Mouse (Mus musculus) neural tube, embryonic 13.5 days (tissue): Measurements from ENCODE around the gene Wbp2nl. TPM values are rescaled to one million over a fixed set of nuclear protein-coding genes. Genes with fewer than 3 reads are reported as not detected.

Source experiments
- ATAC-seq: fragments of 200-750 bp; cut with Nextera tagmentation; 2 replicates; pipeline ENCODE4 v1.8.0; 2017; ENCODE audit warnings: low read depth, mild to moderate bottlenecking, moderate TSS enrichment, moderate library complexity
- H3K27ac ChIP-seq: fragments of 300-500 bp; sonication (generic); replicated peaks from 2 replicates; pipeline ENCODE4 v1.5.1; 2015; ENCODE audit warnings: moderate library complexity, mild to moderate bottlenecking, inconsistent platforms
- H3K27me3 ChIP-seq: fragments of 300-500 bp; sonication (generic); 2 replicates; pipeline ENCODE4 v1.6.1; 2015; ENCODE audit warnings: mild to moderate bottlenecking, inconsistent platforms
- H3K36me3 ChIP-seq: fragments of 300-500 bp; sonication (generic); 2 replicates; pipeline ENCODE4 v1.6.1; 2015; ENCODE audit warnings: mild to moderate bottlenecking, inconsistent platforms
- H3K4me1 ChIP-seq: fragments of 300-500 bp; sonication (generic); replicated peaks from 2 replicates; pipeline ENCODE4 v1.6.1; 2015; ENCODE audit warnings: inconsistent platforms
- H3K4me2 ChIP-seq: fragments of 300-500 bp; sonication (generic); 2 replicates; pipeline ENCODE4 v1.6.1; 2015; ENCODE audit warnings: inconsistent platforms, mild to moderate bottlenecking, moderate library complexity
- H3K4me3 ChIP-seq: fragments of 300-500 bp; sonication (generic); 2 replicates; pipeline ENCODE4 v1.5.1; 2015; ENCODE audit warnings: mild to moderate bottlenecking, inconsistent platforms
- H3K9ac ChIP-seq: fragments of 300-500 bp; sonication (generic); 2 replicates; pipeline ENCODE4 v1.6.1; 2015; ENCODE audit warnings: moderate library complexity, mild to moderate bottlenecking, inconsistent platforms
- H3K9me3 ChIP-seq: fragments of 300-500 bp; sonication (generic); 2 replicates; pipeline ENCODE4 v1.6.1; 2016; ENCODE audit warnings: inconsistent platforms
- WGBS: fragments of 180-500 bp; shearing (Covaris S2); methylation state at CpG from one replicate; pipeline ENCODE4 v1.1.7; 2015; 5-methylcytosine and 5-hydroxymethylcytosine counted together
- polyA plus RNA-seq: library from polyadenylated mRNA; unstranded; fragments of >200 nt; fragmentation: Nextera tagmentation; extraction: Ambion mirVana; gene quantifications from 2 replicates; pipeline ENCODE4 v1.2.1, GENCODE M21; 2015

Wbp2nl gene
- polyA plus RNA-seq, 1 experiment from 2014 or later: not detected

DNA sequence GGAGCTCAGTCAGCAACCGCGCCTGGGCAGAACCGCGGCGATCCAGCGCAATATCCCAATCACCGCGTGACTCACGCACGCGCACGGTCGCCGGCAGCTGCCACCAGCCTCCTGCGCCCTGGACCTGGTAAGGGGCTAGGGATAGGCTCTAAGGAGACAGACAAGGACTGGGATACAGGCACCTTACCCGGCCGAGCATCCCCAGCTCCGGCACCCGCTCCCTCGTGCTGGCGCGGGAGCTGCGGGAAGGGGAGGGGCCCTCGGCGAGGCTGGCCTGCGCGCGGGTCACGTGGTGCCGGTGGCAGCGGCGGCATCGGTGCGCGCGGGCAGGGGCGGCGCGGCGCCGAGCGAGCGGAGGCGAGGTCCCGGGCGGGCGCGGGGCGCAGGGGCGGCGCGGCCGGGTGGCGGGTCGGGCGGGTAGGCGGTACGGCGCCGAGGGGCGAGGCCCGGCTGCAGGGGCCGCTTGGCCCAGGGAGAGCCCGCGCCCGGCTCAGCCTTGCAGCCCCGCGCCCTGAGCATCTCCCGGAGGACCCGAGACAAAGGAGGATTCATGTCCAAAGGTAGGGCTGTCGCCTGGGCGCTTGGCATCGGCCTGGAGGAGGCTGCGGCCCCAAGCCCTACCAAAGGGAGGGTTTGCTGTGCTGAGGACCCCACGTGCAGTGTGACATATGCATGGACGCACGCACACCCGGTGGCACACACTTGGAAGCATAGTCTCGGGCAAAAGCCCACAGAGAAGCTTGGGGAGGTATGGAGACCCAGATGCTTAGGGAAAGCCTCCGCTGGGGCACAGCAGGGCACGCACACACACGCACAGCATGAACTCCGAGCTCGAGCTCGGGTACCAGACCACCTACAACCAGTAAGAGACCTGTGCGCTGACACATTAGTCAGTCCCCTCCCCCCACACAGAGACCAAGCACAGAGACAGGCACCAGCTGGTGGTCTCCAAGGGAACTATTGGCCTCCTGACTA, 23.5 kb upstream of the Wbp2nl start:
- Histone ChIP-seq H3K4me1 (peaks cover 55% of the 10 kb centered on the region), H3K4me2 (peak overlapping the region; percentile 85), H3K9me3 (no peaks in the 10 kb centered on the region), H3K36me3 (peaks cover 21% of the 10 kb centered on the region), H3K4me3 (peak overlapping the region; percentile 86), H3K27ac (peak overlapping the region; percentile 99), H3K9ac (peak overlapping the region; percentile 97), H3K27me3 (peaks cover 16% of the 10 kb centered on the region)
- ATAC-seq: peak; percentile 78
- WGBS: under 1% methylated on average over 80 of the region's 86 CpGs

DNA sequence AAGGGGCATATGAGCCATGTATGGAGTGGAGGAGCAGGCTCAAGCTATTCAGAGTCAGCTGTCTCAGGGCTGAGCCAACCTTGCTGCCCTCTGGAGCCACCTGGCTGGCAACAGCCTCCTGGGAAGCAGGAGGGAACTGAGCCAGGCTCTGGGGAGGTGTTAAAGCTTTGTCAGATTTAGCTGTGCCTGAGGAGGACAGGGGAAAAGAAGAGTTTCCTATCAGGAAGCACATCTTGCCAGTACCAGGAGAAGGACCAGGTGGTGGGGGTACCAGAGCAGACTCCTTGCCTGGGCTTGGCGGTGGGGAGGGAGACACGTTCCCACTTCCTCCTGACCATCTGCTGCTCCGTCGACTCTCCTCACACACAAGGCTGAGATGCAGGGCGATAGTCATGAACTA, 21.2 kb upstream of the Wbp2nl start:
- Histone ChIP-seq H3K27ac (no peak overlapping the region; the same call in 1 of the 2 replicates), H3K4me2 (peak overlapping the region; percentile 85), H3K27me3 (peaks cover 12% of the 10 kb centered on the region), H3K9ac (peak overlapping the region; percentile 97), H3K4me1 (peaks cover 38% of the 10 kb centered on the region), H3K36me3 (peaks cover 42% of the 10 kb centered on the region), H3K9me3 (no peaks in the 10 kb centered on the region), H3K4me3 (peak overlapping the region; percentile 86)
- ATAC-seq: no peak
- WGBS: 62% methylated on average over 5 of the region's 5 CpGs

DNA sequence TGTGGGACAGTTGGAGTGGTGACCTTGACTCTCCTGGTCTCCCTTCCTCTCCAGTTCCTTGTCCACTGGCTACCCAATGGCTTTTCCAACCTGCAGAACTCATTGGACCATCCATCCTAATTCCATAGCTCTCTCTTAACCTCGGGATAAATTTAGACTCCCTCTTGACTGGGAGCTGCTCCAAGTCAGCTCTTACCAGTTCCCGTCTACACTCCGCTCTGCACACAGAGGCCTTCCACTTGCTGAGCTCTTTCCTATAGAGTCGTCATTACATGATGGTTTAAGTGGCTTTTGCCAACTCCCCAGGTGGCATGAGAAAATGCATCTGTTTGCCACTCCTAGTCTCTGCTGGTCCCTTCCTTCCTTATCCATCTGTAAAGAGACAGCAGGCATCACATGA, 18.1 kb upstream of the Wbp2nl start:
- H3K4me1 ChIP-seq: peaks cover 26% of the 10 kb centered on the region
- peaks cover 72% of the 10 kb centered on the region for H3K36me3 ChIP-seq
- H3K4me2 ChIP-seq: no peak overlapping the region
- no peak overlapping the region for H3K27ac ChIP-seq
- H3K27me3 ChIP-seq: no peaks in the 10 kb centered on the region
- H3K9ac ChIP-seq: no peak overlapping the region
- ATAC-seq: no peak
- H3K4me3 ChIP-seq: no peak overlapping the region
- H3K9me3 ChIP-seq: no peaks in the 10 kb centered on the region
- 81% methylated on average over 4 of the region's 4 CpGs for WGBS

DNA sequence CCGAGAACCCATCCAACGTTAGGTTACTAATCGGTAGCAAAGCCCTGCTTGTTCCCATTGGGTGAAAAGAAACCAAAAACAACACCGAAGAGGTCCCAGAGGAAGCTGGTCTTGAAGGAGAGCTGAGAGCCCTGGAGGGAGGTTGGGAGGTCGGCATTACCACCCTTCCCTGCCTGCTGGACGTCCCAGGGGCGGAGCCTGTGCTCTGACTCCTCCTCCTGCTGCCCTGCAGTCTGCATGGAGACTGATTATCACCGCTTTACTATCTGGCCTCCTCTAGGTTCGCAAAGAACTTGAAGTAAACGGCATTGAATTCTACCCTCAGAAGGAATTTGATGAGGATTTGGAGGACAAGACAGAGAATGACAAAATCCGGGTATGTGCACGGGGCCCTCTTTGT, 12.6 kb upstream of the Wbp2nl start:
- H3K9me3 ChIP-seq: no peaks in the 10 kb centered on the region
- ATAC-seq: no peak
- no peak overlapping the region for H3K4me2 ChIP-seq
- H3K4me1 ChIP-seq: no peaks in the 10 kb centered on the region
- peaks cover 96% of the 10 kb centered on the region for H3K36me3 ChIP-seq
- 73% methylated on average over 12 of the region's 12 CpGs for WGBS
- no peak overlapping the region for H3K9ac ChIP-seq
- no peak overlapping the region for H3K27ac ChIP-seq
- H3K27me3 ChIP-seq: no peaks in the 10 kb centered on the region
- no peak overlapping the region for H3K4me3 ChIP-seq

DNA sequence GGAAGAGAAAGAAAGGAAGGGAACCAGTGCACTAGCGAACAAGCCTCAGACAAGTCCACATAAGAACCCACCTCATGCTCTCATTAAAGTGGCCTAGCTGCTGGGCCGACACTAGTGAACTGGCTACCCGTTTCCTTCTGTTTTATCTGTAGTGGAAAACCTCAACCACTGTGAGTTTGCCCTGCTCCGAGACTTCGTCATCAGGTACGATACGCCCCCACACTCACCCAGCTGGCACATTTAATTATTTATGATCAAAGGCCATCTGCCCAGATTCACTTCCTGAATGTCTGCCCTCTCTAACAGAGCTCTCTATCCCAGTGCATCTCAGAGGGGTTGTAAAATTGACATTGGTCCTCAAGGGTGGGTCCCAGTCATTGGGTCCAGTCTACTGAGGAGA, 8.5 kb upstream of the Wbp2nl start:
- no peak overlapping the region for H3K27ac ChIP-seq
- H3K4me1 ChIP-seq: peaks cover 28% of the 10 kb centered on the region
- no peaks in the 10 kb centered on the region for H3K9me3 ChIP-seq
- no peak overlapping the region for H3K4me2 ChIP-seq
- WGBS: 70% methylated on average over 7 of the region's 7 CpGs
- H3K27me3 ChIP-seq: no peaks in the 10 kb centered on the region
- no peak overlapping the region for H3K9ac ChIP-seq
- H3K4me3 ChIP-seq: no peak overlapping the region
- no peak for ATAC-seq
- H3K36me3 ChIP-seq: peaks cover 78% of the 10 kb centered on the region

DNA sequence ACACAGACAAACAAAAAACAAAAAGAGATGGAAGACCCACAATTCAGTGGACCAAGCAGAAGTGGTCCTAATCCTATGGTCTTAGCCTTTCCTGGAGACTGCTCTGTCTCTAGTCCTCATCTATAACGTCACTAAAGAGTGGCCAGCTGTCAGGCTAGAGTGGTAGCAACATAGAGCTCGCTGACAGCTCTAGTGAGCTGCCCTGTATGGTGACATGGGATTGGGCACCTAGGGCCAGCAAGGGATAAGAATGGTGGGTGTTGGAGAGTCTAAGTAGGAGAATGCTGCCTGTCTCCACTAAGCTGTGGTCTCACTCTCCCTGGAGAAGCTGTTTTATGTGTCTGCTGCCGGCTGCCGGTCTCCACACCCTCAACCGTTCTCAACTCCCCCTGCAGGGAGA, 5.9 kb upstream of the Wbp2nl start:
- Histone ChIP-seq H3K27me3 (no peaks in the 10 kb centered on the region), H3K9ac (peak overlapping the region; percentile 38; the same call in 1 of the 2 replicates), H3K9me3 (no peaks in the 10 kb centered on the region), H3K4me3 (no peak overlapping the region; the same call in 1 of the 2 replicates), H3K4me1 (peaks cover 28% of the 10 kb centered on the region), H3K36me3 (peaks cover 52% of the 10 kb centered on the region), H3K27ac (peak overlapping the region; percentile 78), H3K4me2 (peak overlapping the region; percentile 33)
- WGBS: 11% methylated on average over 5 of the region's 5 CpGs
- peak; percentile 53 for ATAC-seq

DNA sequence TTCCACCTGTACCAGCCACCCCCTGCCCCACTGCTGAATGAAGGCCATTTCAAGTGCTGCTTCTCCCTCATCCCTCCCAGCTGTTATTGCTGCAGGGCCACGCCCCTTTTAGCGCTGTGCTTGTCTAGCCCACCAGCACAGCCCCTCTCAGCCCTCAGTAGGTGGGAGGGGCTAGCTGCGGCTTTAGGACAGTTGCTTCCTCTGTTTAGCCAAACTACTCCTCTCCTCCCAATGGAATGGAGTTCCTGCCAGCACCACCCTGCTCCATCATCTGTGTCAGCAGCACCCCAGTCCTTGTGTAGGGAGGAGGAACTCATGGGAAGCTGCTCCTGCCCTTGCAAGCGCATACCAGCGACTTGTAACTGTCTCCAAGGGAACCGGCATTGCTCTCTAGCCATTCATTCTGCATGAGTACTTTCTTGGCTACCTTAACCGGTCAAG, 5.5 kb upstream of the Wbp2nl start:
- 1% methylated on average over 7 of the region's 7 CpGs for WGBS
- Histone ChIP-seq H3K4me1 (peaks cover 28% of the 10 kb centered on the region), H3K36me3 (peaks cover 47% of the 10 kb centered on the region), H3K9ac (peak overlapping the region; percentile 38; the same call in 1 of the 2 replicates), H3K27me3 (no peaks in the 10 kb centered on the region), H3K4me2 (peak overlapping the region; percentile 33), H3K9me3 (no peaks in the 10 kb centered on the region), H3K4me3 (no peak overlapping the region; the same call in 1 of the 2 replicates), H3K27ac (peak overlapping the region; percentile 78)
- ATAC-seq: peak; percentile 92

DNA sequence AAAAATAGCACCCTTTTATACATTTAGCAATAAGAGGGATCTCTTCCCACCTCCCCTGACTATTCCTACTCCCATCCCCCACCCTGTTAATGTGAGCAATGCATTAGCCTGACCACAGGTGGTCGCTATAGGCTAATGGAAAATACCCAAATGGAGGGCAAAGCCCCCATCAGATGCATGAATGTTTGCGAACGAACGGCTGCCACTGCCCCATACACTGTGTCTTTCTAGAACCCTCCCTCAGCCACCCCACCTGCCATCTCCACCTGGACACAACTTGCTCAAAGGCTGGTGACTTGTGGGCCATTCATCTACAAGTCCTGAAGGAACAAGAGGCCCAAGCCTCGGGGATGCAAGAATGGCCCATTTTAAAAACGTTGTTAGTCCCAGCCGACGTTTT, 4.7 kb upstream of the Wbp2nl start:
- WGBS: 39% methylated on average over 8 of the region's 8 CpGs
- peak; percentile 38; the same call in 1 of the 2 replicates for ATAC-seq
- H3K27me3 ChIP-seq: no peaks in the 10 kb centered on the region
- H3K9ac ChIP-seq: no peak overlapping the region
- peak overlapping the region; percentile 78 for H3K27ac ChIP-seq
- peaks cover 28% of the 10 kb centered on the region for H3K4me1 ChIP-seq
- H3K4me2 ChIP-seq: no peak overlapping the region
- peaks cover 39% of the 10 kb centered on the region for H3K36me3 ChIP-seq
- no peaks in the 10 kb centered on the region for H3K9me3 ChIP-seq
- H3K4me3 ChIP-seq: no peak overlapping the region

DNA sequence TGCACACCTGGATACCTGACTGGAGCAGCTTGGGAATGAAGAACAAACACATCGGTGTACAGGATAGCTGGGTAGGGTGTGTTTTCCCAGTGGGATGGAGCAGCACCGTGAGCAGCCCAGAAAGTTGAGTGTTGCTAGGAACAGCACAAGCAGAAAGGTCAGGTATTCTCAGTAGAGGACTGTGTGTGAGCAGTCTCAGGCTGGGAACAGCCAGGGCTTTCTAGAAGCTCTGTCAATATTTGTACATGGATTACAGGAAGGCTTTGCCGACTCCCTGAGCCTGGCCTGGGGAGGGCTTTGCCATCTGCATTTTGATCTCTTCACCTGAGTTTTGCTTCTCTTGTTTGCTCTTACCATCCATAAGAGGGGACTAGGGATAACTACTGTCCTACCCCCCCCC, 8.4 kb downstream of the Wbp2nl start:
- Histone ChIP-seq H3K9ac (no peak overlapping the region), H3K9me3 (no peaks in the 10 kb centered on the region), H3K27me3 (no peaks in the 10 kb centered on the region), H3K4me3 (no peak overlapping the region), H3K27ac (no peak overlapping the region), H3K4me1 (no peaks in the 10 kb centered on the region), H3K36me3 (no peaks in the 10 kb centered on the region), H3K4me2 (no peak overlapping the region)
- WGBS: 81% methylated on average over 3 of the region's 3 CpGs
- ATAC-seq: no peak

DNA sequence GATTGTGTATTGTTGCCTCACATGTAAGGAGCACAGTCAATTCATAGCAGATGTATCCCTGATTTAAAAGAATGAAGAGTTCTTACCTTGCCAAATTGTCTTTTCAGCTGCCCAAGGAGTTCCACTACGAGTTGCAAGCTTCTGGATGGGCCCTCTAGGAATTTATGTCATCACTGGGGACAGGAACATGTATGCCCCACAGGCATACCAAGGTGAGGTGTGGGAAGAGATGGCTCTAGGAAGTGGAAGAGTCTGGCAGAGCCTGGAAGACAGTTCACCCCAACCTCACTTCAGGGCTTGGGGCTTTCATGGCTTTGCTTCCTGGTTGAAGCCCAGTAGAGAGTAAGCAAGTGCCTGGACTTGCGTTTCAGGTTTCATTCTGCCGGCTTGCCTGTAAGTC, 9.7 kb downstream of the Wbp2nl start:
- Histone ChIP-seq H3K4me1 (no peaks in the 10 kb centered on the region), H3K27ac (no peak overlapping the region), H3K9me3 (no peaks in the 10 kb centered on the region), H3K9ac (no peak overlapping the region), H3K36me3 (no peaks in the 10 kb centered on the region), H3K4me2 (no peak overlapping the region), H3K4me3 (no peak overlapping the region), H3K27me3 (no peaks in the 10 kb centered on the region)
- ATAC-seq: no peak
- WGBS: 80% methylated on average over 3 of the region's 3 CpGs

DNA sequence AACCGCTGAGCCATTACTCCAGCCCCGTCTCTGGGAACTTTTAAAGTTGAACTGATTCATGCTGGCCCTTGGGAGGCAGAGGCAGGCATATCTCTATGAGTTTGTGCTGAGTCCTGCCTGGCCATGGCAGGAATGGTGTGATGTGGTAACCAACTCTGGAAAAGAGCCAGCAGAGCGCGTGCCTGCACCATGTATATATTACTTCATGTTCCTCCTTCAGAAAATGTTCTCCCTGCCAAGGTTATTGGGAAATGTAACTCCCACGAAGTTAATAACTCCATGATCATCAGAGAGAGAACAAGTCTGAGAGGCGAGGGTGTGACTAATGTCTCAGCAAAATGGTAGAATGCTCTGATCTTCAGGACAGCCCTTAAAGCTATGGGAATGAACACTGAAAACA, 19.1 kb downstream of the Wbp2nl start:
- WGBS: 87% methylated on average over 6 of the region's 6 CpGs
- H3K36me3 ChIP-seq: no peaks in the 10 kb centered on the region

DNA sequence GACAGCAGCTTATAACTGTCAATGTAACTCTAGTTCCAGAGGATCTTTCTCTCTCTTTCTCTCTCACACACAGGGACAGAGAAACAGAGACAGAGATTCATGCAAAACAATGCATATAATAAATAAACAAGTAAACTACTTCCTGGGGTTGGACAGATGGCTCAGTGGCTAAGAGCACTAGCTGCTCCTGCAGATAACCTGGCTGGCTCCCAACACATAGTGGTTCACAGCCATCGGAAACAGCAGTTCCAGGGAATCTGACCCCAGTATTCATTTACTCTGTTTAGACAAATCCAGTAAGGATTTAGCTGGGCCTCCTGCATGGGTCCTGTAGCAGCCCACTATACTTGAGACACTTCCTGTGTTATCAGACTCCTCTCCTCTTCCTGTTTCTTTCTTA, 20.9 kb downstream of the Wbp2nl start:
- H3K27me3 ChIP-seq: no peaks in the 10 kb centered on the region
- no peaks in the 10 kb centered on the region for H3K9me3 ChIP-seq
- H3K36me3 ChIP-seq: no peaks in the 10 kb centered on the region
- H3K4me2 ChIP-seq: no peak overlapping the region
- WGBS: 72% methylated on average over 1 of the region's 1 CpGs
- no peak for ATAC-seq
- H3K4me1 ChIP-seq: no peaks in the 10 kb centered on the region; the same call in 1 of the 2 replicates
- no peak overlapping the region for H3K27ac ChIP-seq
- H3K4me3 ChIP-seq: no peak overlapping the region
- H3K9ac ChIP-seq: no peak overlapping the region

More for the DNA sequence above, 19.1 kb downstream of the Wbp2nl start:
- H3K9ac ChIP-seq: no peak overlapping the region
- no peak for ATAC-seq
- no peaks in the 10 kb centered on the region for H3K9me3 ChIP-seq
- no peaks in the 10 kb centered on the region for H3K27me3 ChIP-seq
- no peak overlapping the region for H3K4me3 ChIP-seq
- no peaks in the 10 kb centered on the region; the same call in 1 of the 2 replicates for H3K4me1 ChIP-seq
- no peak overlapping the region for H3K4me2 ChIP-seq
- no peak overlapping the region for H3K27ac ChIP-seq
